Mouse (Mus musculus) frontal cortex, adult (tissue): ENCODE data around the gene Csf2rb.

Experiments
- ATAC-seq: cut with Nextera tagmentation; 2 replicates; pipeline ENCODE4 v1.9.2; 2017; ENCODE audit warnings: mild to moderate bottlenecking, moderate library complexity, mixed read lengths; ENCODE audit not compliant: low TSS enrichment

The Csf2rb gene

GRCm38 (mm10) chr15:78378556-78378955 is 53.0 kb downstream of the Csf2rb start:
- ATAC-seq, result no peak

GRCm38 (mm10) chr15:78380208-78380607 is 54.7 kb downstream of the Csf2rb start:
- ATAC-seq, result peak; percentile 39

DNA sequence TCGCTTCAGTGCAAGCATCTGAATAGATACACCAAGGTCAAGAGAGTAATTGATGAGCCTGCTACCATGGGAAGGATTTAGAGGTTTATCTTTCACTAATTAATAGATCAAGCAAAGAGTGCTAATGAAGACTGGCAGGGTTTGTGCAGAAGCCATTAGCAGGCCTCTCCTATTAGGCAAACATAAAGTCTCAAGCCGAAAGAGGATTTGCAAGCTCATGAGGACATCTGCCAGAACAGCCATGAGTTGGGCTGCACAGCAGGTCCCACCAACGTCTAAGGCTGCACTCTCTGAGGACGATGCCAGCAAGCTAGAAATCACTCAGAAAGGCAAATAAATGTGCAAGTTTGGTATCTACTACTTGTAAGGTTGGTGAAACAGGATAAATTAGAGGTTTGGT is 55.2 kb downstream of the Csf2rb start:
- no peak for ATAC-seq

GRCm38 (mm10) chr15:78382115-78382514 is 56.6 kb downstream of the Csf2rb start:
- no peak for ATAC-seq

- peak; percentile 72 for ATAC-seq
Measured at GRCm38 (mm10) chr15:78383450-78384219, 58.1 kb downstream of the Csf2rb start.

DNA sequence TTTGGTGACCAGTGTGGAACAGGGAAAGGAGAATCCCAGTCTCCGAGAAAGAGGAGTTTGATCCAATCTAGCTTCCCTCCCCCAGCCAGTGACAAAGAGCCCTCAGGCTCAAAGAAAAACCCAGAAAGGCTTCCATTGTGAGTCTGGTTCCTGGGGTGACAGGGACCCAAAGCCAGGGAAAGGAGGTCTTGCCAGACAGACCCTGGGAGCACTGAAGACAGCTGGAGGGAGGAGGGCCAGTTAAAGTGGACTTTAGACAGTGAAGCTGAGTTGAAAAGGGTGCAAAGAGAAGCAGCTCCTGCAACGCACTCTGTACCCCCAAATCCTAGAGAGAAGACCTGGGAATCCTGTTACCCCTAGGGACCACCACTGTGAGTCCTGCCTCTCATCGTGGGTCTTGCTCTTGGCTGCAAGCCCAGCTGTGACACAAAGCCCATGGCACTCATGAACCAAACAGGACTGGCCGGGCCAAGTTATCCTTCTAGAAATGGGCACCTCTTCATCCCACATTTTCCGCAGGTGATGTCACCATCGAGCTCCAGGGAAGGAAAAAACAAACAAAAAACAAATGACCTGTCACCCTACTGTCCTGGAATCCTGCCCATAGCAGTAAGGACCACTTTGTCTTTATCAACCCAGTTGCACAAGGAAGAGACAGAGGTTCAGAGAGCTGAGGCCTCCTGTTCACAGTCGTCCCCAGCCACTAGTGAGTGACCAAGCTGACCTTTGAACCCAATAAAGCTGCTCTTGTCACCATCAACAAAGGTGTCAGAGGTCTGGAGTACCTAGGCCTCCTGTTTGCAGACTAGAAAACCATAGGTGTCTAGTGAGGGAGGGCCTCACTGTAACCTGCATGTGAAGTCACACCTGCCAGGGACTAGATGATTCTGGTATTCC is 58.9 kb downstream of the Csf2rb start:
- ATAC-seq, result peak; percentile 42

GRCm38 (mm10) chr15:78385564-78385963 is 60.0 kb downstream of the Csf2rb start:
- no peak for ATAC-seq

- ATAC-seq, result peak; percentile 62; the same call in 1 of the 2 replicates
Measured at GRCm38 (mm10) chr15:78390855-78391254, 65.3 kb downstream of the Csf2rb start.

- ATAC-seq, result no peak
Measured at GRCm38 (mm10) chr15:78395478-78395962, 70.0 kb downstream of the Csf2rb start, which contains the start of gene Tex33. TSS of gene Tex33 (minus strand) at chr15:78395912.

DNA sequence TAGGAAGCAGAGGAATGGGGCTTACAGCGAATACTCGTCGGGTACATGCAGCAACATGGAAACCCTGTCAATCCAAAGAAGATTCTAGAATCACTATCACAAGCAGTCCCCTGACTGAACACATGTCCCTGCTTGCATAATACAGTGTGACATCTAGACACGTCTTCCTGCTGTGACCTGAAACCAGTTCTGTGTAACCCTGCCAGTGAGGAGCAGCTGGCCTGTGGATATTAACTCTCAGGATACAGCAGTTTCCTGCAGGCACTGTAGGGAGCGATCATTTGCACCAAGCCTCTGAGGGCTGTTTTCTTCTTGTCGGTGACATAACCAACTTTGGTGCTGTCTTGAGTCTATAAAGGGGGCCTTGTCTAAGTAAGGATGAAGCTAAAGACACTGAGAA is 75.8 kb downstream of the Csf2rb start:
- ATAC-seq, result no peak

DNA sequence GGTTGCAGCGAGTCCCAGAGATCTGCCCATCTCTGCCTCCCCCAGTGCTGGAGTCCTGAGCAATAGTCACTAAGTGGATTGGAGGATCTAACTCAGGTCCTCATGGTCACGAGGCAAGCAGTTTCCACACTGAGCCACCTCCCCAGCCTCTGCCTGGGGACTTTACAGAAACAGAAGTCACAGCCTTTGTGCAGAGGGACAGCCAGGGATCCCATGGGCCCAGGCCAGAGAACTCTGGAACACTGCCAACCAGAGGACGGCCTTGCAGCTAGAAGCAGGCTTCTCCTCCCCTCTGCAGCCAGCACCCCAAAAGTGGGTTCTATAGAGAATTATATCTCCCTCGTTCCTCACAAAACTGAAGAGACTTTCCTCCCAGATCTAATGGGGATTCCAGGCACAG is 76.4 kb downstream of the Csf2rb start:
- ATAC-seq, result no peak

DNA sequence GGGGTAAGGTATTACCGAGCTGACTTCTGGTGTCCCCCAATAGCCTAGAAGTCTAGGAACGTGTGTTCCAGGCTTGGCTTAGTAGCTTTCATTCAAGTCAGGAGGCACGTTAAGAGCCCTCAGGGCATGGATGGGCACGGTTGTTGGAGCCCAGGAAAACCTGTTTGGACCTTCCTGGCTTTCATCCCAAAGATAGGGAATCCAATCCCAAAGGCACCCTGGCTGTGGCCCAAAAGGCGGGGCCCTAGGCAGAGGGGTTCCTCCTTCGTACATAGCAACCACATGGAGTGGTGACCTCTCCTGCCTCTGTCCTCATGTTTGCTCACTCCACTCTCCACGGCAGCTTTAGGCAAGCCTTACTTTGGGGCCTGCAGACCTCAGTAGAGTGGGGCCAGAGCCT is 76.9 kb downstream of the Csf2rb start:
- no peak for ATAC-seq

DNA sequence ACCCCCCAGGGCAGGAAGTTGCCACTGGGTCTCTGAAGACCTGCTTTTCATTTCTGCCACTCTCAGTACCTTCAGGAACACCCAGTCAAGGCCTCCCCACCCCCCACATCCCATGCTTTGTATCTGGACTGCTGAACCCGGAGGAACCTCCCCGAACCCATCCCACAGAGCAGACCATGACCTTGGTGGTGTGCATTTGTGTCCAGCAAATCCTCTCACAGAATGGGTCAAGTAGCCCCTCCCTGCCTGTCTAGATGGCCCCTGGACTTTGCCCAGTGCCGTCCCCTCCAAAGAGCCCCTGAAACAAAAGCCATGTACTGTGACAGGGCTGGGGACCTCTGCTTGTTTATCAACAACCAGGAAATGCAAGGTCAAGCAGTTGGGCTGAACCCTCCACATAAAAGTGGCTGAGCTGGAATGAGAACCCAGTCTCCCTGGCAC is 77.8 kb downstream of the Csf2rb start:
- no peak for ATAC-seq
